Mouse (Mus musculus): ENCODE data around the gene Satl1. TPM values are rescaled to one million over a fixed set of nuclear protein-coding genes. Genes with fewer than 3 reads are reported as not detected.

Satl1 gene
- polyA plus RNA-seq, 2 experiments, result not detected

- DNase-seq (ENCODE audit: low read depth in 3 of 3, low spot score in 3 of 3) (no peak), ATAC-seq (ENCODE audit: insufficient read depth) (no peak)
These were observed 38.2 kb downstream of the Satl1 start for GRCm38 (mm10) chrX:112368426-112368825.

DNA sequence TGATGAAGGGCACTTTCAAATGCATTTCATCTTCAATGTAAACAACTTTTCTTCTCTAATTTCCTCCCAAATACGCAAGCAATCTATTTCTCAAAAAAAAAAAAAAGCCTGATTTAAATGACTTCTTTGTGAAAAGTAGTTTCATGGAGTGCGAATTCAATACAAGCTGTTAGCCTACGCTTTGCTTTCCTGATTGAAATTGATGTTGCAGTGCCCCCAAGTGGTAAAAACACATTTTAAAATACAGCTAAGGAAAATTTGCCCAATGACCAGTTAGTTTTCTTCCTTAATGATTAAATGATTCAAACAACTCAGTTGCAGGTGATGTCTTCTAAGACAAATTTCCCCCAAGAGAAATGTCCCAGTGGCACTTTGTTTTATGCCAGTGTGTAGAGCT lies 58.2 kb downstream of the Satl1 start:
- Histone ChIP-seq H3K9me3 (ENCODE audit: control insufficient read depth, low read length) (no peaks in the 10 kb centered on the region), H3K27ac (no peak overlapping the region), H3K4me2 (ENCODE audit: low read depth) (no peak overlapping the region), H3K9ac (replicated peaks) (no peak overlapping the region), H3K27me3 (ENCODE audit: control insufficient read depth, insufficient read depth, low read length) (no peaks in the 10 kb centered on the region), H3K36me3 (replicated peaks; ENCODE audit: control insufficient read depth, insufficient read depth, low read depth) (no peaks in the 10 kb centered on the region), H3K4me1 (replicated peaks; ENCODE audit: control insufficient read depth in 2 of 2, insufficient read depth in 2 of 2, low read length in 1 of 2) (no peaks in the 10 kb centered on the region), H3K4me3 (ENCODE audit: insufficient read depth in 1 of 2, low read depth in 2 of 2, low read length in 2 of 2) (no peak overlapping the region)
- TF ChIP-seq EP300 (IDR thresholded peaks at IDR 0.05; ENCODE audit: low read depth) (no peak), CTCF (IDR thresholded peaks at IDR 0.05; ENCODE audit: low read depth) (peak; percentile 24; the same call in 1 of the 2 replicates)
- DNase-seq (ENCODE audit: low read depth in 3 of 3, low spot score in 3 of 3), result no peak
- WGBS (ENCODE audit: insufficient replicate concordance), result 60% methylated on average over 3 of the region's 3 CpGs
- ATAC-seq (ENCODE audit: insufficient read depth), result no peak

More at GRCm38 (mm10) chrX:112368426-112368825, 38.2 kb downstream of the Satl1 start:
- Histone ChIP-seq H3K4me3 (ENCODE audit: insufficient read depth in 1 of 2, low read depth in 2 of 2, low read length in 2 of 2) (no peak overlapping the region), H3K4me1 (replicated peaks; ENCODE audit: control insufficient read depth in 2 of 2, insufficient read depth in 2 of 2, low read length in 1 of 2) (no peaks in the 10 kb centered on the region), H3K9me3 (ENCODE audit: control insufficient read depth, low read length) (no peaks in the 10 kb centered on the region), H3K27me3 (ENCODE audit: control insufficient read depth, insufficient read depth, low read length) (no peaks in the 10 kb centered on the region), H3K27ac (no peak overlapping the region), H3K36me3 (replicated peaks; ENCODE audit: control insufficient read depth, insufficient read depth, low read depth) (no peaks in the 10 kb centered on the region), H3K4me2 (ENCODE audit: low read depth) (no peak overlapping the region), H3K9ac (replicated peaks) (no peak overlapping the region)
- WGBS (ENCODE audit: insufficient replicate concordance), result 34% methylated on average over 4 of the region's 4 CpGs
- TF ChIP-seq EP300 (IDR thresholded peaks at IDR 0.05; ENCODE audit: low read depth) (no peak), CTCF (IDR thresholded peaks at IDR 0.05; ENCODE audit: low read depth) (peak; percentile 11; the same call in 1 of the 2 replicates)

GRCm38 (mm10) chrX:112347467-112348394 lies 58.8 kb downstream of the Satl1 start:
- no peaks in the 10 kb centered on the region for H3K9me3 ChIP-seq (ENCODE audit: control insufficient read depth, low read length)
- ATAC-seq (ENCODE audit: insufficient read depth) (no peak), DNase-seq (ENCODE audit: low read depth in 3 of 3, low spot score in 3 of 3) (no peak)
- H3K4me1 ChIP-seq (replicated peaks; ENCODE audit: control insufficient read depth in 2 of 2, insufficient read depth in 2 of 2, low read length in 1 of 2), result no peaks in the 10 kb centered on the region
- no peak overlapping the region for H3K9ac ChIP-seq (replicated peaks)
- 64% methylated on average over 4 of the region's 4 CpGs for WGBS (ENCODE audit: insufficient replicate concordance)
- TF ChIP-seq EP300 (IDR thresholded peaks at IDR 0.05; ENCODE audit: low read depth) (no peak), CTCF (IDR thresholded peaks at IDR 0.05; ENCODE audit: low read depth) (no peak)
- H3K4me3 ChIP-seq (ENCODE audit: insufficient read depth in 1 of 2, low read depth in 2 of 2, low read length in 2 of 2), result no peak overlapping the region
- no peak overlapping the region for H3K27ac ChIP-seq
- H3K27me3 ChIP-seq (ENCODE audit: control insufficient read depth, insufficient read depth, low read length), result no peaks in the 10 kb centered on the region
- no peaks in the 10 kb centered on the region for H3K36me3 ChIP-seq (replicated peaks; ENCODE audit: control insufficient read depth, insufficient read depth, low read depth)
- H3K4me2 ChIP-seq (ENCODE audit: low read depth), result no peak overlapping the region

DNA sequence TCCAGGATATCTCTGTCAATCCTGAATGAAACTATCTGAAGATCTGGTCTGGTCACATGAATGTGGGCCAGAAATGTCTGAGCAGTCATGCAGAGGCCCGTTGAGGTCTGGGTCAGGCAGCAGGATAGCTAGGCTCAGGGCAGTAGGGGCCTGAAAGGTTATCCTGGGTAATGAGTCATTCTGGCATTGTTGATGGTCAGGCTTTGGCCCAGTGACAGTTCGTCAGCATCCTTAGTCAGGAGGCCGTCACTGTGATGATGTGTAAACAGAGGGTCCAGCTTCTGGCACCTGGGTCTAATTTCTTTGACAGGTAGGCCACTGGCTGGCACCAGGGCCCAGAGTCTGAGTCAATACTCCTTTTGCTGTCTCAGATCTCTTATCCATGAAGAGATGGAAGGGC lies 67.1 kb downstream of the Satl1 start:
- no peak overlapping the region for H3K9ac ChIP-seq (replicated peaks)
- ATAC-seq (ENCODE audit: insufficient read depth) (no peak), DNase-seq (ENCODE audit: low read depth in 3 of 3, low spot score in 3 of 3) (no peak)
- no peaks in the 10 kb centered on the region for H3K4me1 ChIP-seq (replicated peaks; ENCODE audit: control insufficient read depth in 2 of 2, insufficient read depth in 2 of 2, low read length in 1 of 2)
- no peaks in the 10 kb centered on the region for H3K27me3 ChIP-seq (ENCODE audit: control insufficient read depth, insufficient read depth, low read length)
- no peak overlapping the region for H3K4me3 ChIP-seq (ENCODE audit: insufficient read depth in 1 of 2, low read depth in 2 of 2, low read length in 2 of 2)
- no peaks in the 10 kb centered on the region for H3K36me3 ChIP-seq (replicated peaks; ENCODE audit: control insufficient read depth, insufficient read depth, low read depth)
- H3K9me3 ChIP-seq (ENCODE audit: control insufficient read depth, low read length), result no peaks in the 10 kb centered on the region
- H3K27ac ChIP-seq, result no peak overlapping the region
- 68% methylated on average over 3 of the region's 3 CpGs for WGBS (ENCODE audit: insufficient replicate concordance)
- H3K4me2 ChIP-seq (ENCODE audit: low read depth), result no peak overlapping the region
- no peak for TF ChIP-seq EP300 (IDR thresholded peaks at IDR 0.05; ENCODE audit: low read depth)
- no peak for TF ChIP-seq CTCF (IDR thresholded peaks at IDR 0.05; ENCODE audit: low read depth)

Other genes with a start within 250 kb of the Satl1 start
- 0.04 TPM in 1 of 2 replicates, not detected in the other for gene 4933403O08Rik, start 167.7 kb downstream of the Satl1 start, polyA plus RNA-seq (2012; rRNA removed)
- gene 4933403O08Rik, start 167.7 kb downstream of the Satl1 start, polyA plus RNA-seq (2014; fragmentation: Nextera tagmentation; extraction: Ambion mirVana), result 0.19 TPM in 1 of 2 replicates, not detected in the other
- 4.7 and 7.8 TPM in 2 replicates for gene Apool, start 95.4 kb downstream of the Satl1 start, polyA plus RNA-seq (2012; rRNA removed)
- gene Apool, start 95.4 kb downstream of the Satl1 start, polyA plus RNA-seq (2014; fragmentation: Nextera tagmentation; extraction: Ambion mirVana), result 22.7 and 26.1 TPM in 2 replicates
- not detected in 2 replicates for gene 2010106E10Rik, start 88.5 kb upstream of the Satl1 start, polyA plus RNA-seq (2012; rRNA removed)
- gene 2010106E10Rik, start 88.5 kb upstream of the Satl1 start, polyA plus RNA-seq (2014; fragmentation: Nextera tagmentation; extraction: Ambion mirVana), result not detected in 2 replicates
- gene Zfp711, start 193.7 kb upstream of the Satl1 start, polyA plus RNA-seq (2012; rRNA removed), result 0.25 and 0.51 TPM in 2 replicates
- gene Zfp711, start 193.7 kb upstream of the Satl1 start, polyA plus RNA-seq (2014; fragmentation: Nextera tagmentation; extraction: Ambion mirVana), result 0.48 and 0.70 TPM in 2 replicates